15 mouse cellular contexts compared by ENCODE assay signal in genomic region chr2:76903351-76903750, GRCm38 (mm10).
"Had no signal": no experiment of that assay in that cellular context is flagged by ENCODE, and none has a peak within 500 bp of the region (broad histone marks: within the 10 kb centered on the region; RNA-seq: fewer than 3 reads in every experiment).

No protein-coding gene starts in this region.

- H3K9me3 ChIP-seq: neural tube, embryonic 15.5 days; stomach, embryonic 15.5 days had no signal

- H3K36me3 ChIP-seq: neural tube, embryonic 15.5 days; stomach, embryonic 15.5 days had no signal

- H3K4me1 ChIP-seq: neural tube, embryonic 15.5 days; stomach, embryonic 15.5 days had no signal

- H3K27me3 ChIP-seq: neural tube, embryonic 15.5 days; stomach, embryonic 15.5 days had no signal

- H3K27ac ChIP-seq: neural tube, embryonic 15.5 days; stomach, embryonic 15.5 days; stomach, postnatal 0 days had no signal

- DNase-seq: retina, postnatal 1 day; right cerebral cortex, adult 18-20 months; right cerebral cortex, postnatal 14 days; right cerebral cortex, postnatal 25 days; right cerebral cortex, postnatal 4 days; spleen, adult 18-20 months; thymus, adult 18-20 months; thymus, adult 2 months; thymus, postnatal 14 days; thymus, postnatal 25 days; thymus, postnatal 36 days; thymus, postnatal 4 days had no signal

- H3K4me2 ChIP-seq: neural tube, embryonic 15.5 days; stomach, embryonic 15.5 days had no signal

- H3K4me3 ChIP-seq: neural tube, embryonic 15.5 days; stomach, embryonic 15.5 days had no signal
